Mouse (Mus musculus) liver, embryonic 12.5 days (tissue): ENCODE data around the gene Xrcc3. TPM values are rescaled to one million over a fixed set of nuclear protein-coding genes. Genes with fewer than 3 reads are reported as not detected.

Experiments used
- ATAC-seq: fragments of 200-750 bp; cut with Nextera tagmentation; 2 replicates; pipeline ENCODE4 v1.8.0; 2017; ENCODE audit warnings: moderate number of reproducible peaks, mild to moderate bottlenecking, moderate library complexity
- H3K27ac ChIP-seq: fragments of 300-500 bp; sonication (generic); 2 replicates; pipeline ENCODE4 v1.5.1; 2016; ENCODE audit warnings: mild to moderate bottlenecking
- H3K27me3 ChIP-seq: fragments of 300-500 bp; sonication (generic); replicated peaks from 2 replicates; pipeline ENCODE4 v1.6.1; 2016; ENCODE audit warnings: mild to moderate bottlenecking, moderate library complexity
- H3K36me3 ChIP-seq: fragments of 300-500 bp; sonication (generic); 2 replicates; pipeline ENCODE4 v1.6.1; 2016; ENCODE audit warnings: mild to moderate bottlenecking, moderate library complexity
- H3K4me1 ChIP-seq: fragments of 300-500 bp; sonication (generic); 2 replicates; pipeline ENCODE4 v1.6.1; 2016
- H3K4me2 ChIP-seq: fragments of 300-500 bp; sonication (generic); 2 replicates; pipeline ENCODE4 v1.6.1; 2016; ENCODE audit warnings: mild to moderate bottlenecking, moderate library complexity
- H3K4me3 ChIP-seq: fragments of 300-500 bp; sonication (generic); 2 replicates; pipeline ENCODE4 v1.5.1; 2016; ENCODE audit warnings: mild to moderate bottlenecking, moderate library complexity
- H3K9ac ChIP-seq: fragments of 300-500 bp; sonication (generic); 2 replicates; pipeline ENCODE4 v1.6.1; 2016; ENCODE audit warnings: mild to moderate bottlenecking, moderate library complexity
- H3K9me3 ChIP-seq: fragments of 300-500 bp; sonication (generic); replicated peaks from 2 replicates; pipeline ENCODE4 v1.6.1; 2016; ENCODE audit warnings: mild to moderate bottlenecking, moderate library complexity
- WGBS: fragments of 180-500 bp; shearing (Covaris S2); methylation state at CpG from one replicate; pipeline ENCODE4 v1.1.7; 2016; ENCODE audit not compliant: insufficient replicate concordance; 5-methylcytosine and 5-hydroxymethylcytosine counted together
- polyA plus RNA-seq: library from polyadenylated mRNA; unstranded; fragments of >200 nt; fragmentation: Nextera tagmentation; extraction: Ambion mirVana; gene quantifications from 2 replicates; pipeline ENCODE4 v1.2.1, GENCODE M21; 2016

Gene Xrcc3
- polyA plus RNA-seq, 1 experiment from 2014 or later, result 7.7 TPM

DNA sequence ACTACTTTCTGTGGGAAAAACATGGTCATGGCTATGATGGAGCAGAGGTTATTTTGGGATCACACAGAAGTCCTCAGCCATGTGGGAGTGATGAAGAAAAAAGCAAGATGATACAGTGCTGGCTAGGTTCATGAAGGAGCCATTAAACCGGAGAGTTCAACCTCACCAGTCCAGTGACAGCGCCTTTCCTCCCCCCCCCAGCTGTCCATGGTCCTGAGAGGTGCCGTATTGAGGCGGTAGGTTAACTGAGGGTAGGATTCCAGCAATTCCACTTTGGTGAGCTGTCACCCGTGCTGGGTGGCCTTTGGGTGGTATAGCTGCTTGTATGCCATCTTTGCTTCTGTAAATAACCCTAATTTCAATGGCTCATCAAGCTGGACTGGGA is 57.0 kb downstream of the Xrcc3 start:
- H3K4me2 ChIP-seq, result no peak overlapping the region
- H3K36me3 ChIP-seq, result no peaks in the 10 kb centered on the region
- no peak overlapping the region for H3K4me3 ChIP-seq
- ATAC-seq, result no peak
- peaks cover 49% of the 10 kb centered on the region for H3K4me1 ChIP-seq
- H3K27me3 ChIP-seq, result peaks cover 19% of the 10 kb centered on the region
- no peak overlapping the region for H3K27ac ChIP-seq
- no peaks in the 10 kb centered on the region for H3K9me3 ChIP-seq
- 53% methylated on average over 5 of the region's 5 CpGs for WGBS
- H3K9ac ChIP-seq, result no peak overlapping the region

DNA sequence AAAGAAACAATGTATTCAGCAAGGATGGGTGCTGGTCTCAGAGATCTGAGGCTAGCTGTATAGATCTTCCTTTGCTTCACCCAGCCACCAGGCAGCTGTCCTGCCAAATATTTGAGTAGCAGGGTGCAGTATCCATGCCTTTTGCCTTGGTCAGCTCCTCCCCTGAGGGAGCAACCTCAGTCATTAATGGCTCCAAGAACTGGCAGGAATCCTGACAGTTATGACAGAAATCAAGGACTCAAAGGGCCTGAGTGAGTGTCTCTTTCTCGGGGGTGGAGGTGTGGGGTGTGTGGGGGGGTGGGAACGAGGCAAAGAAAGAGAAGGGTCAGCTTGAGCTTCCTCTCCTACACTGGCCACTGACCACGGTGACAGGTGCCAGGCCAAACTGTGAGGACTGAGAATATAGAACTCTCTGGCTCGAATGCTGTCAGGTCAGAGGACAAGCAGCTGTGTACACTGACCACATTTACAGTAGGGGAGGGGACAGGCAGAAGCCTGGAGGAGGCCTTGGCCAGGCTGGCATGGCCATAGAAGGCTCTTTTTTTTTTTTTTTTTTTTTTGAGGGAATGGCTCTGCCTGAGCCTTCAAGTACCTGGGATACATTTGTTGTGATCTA is 57.5 kb downstream of the Xrcc3 start:
- H3K4me2 ChIP-seq, result no peak overlapping the region
- WGBS, result 30% methylated on average over 4 of the region's 4 CpGs
- H3K4me3 ChIP-seq, result no peak overlapping the region
- H3K27me3 ChIP-seq, result peaks cover 19% of the 10 kb centered on the region
- no peaks in the 10 kb centered on the region for H3K36me3 ChIP-seq
- ATAC-seq, result no peak
- H3K9ac ChIP-seq, result no peak overlapping the region
- H3K27ac ChIP-seq, result no peak overlapping the region
- H3K9me3 ChIP-seq, result no peaks in the 10 kb centered on the region
- peaks cover 46% of the 10 kb centered on the region for H3K4me1 ChIP-seq

DNA sequence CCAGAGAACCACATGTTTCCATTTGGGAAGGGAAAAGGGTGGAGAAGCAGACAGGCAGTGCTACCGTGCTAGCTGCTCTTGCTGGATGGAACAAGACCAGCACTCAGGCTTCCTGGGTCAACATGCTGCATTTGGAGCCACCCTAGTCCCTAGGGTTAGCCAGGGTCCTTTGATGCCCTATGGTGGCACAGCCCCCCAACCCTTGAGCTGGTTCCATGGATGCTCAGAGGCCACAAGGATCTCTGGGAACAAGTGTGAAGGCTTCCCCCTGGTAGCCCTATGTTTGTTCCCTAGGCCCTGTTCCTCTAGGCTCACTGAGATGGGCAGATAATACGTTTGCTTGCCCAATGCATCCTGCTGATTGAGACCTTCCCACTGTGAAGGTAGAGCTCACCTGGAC is 58.4 kb downstream of the Xrcc3 start:
- 31% methylated on average over 2 of the region's 2 CpGs for WGBS
- Histone ChIP-seq H3K9me3 (no peaks in the 10 kb centered on the region), H3K27ac (no peak overlapping the region), H3K4me2 (no peak overlapping the region), H3K4me1 (peaks cover 36% of the 10 kb centered on the region), H3K9ac (no peak overlapping the region), H3K36me3 (no peaks in the 10 kb centered on the region), H3K27me3 (peaks cover 19% of the 10 kb centered on the region), H3K4me3 (no peak overlapping the region)
- no peak for ATAC-seq

DNA sequence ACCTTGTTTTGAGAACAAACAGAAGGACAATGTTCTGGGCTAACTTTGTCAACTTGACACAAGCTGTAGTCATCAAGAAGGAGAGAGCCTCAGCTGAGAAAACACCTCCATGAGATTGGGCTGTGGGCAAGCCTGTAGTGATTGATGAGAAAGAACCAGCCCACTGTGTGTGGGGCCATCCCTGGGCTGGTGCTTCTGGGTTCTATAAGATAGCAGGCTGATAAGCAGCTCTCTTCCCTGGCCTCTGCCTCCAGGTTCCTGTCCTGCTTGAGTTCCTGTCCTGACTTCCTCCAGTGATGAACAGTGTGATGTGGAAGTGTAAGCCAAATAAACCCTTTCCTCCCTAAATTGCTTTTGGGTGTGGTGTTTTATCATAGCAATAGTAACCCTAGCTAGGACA is 59.0 kb downstream of the Xrcc3 start:
- Histone ChIP-seq H3K4me3 (no peak overlapping the region), H3K9me3 (no peaks in the 10 kb centered on the region)
- no peak for ATAC-seq

DNA sequence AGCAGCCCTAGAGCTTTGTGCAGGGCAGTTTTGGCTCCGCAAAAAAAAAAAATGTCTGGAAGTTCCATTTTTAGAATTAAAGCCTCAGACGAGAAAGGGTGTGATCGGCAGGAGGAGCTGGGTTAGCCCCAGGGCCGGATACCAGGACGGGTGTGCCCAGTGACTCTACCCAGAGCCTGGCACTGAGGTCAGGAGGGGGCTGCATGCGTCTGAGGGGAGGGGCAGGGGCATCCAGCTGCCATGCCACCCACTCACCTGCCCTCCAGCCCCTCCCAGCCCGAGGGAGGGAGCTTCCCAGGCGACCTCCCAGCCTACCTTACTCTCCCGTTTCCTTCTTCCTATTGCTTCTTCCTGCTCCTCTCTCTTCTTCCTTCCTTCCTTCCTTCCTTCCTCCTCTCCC is 60.3 kb downstream of the Xrcc3 start:
- Histone ChIP-seq H3K9me3 (no peaks in the 10 kb centered on the region), H3K4me2 (no peak overlapping the region), H3K36me3 (no peaks in the 10 kb centered on the region), H3K27ac (no peak overlapping the region), H3K9ac (no peak overlapping the region), H3K4me1 (peaks cover 23% of the 10 kb centered on the region), H3K4me3 (no peak overlapping the region), H3K27me3 (peaks cover 19% of the 10 kb centered on the region)
- no peak for ATAC-seq
- WGBS, result 61% methylated on average over 9 of the region's 9 CpGs

More for the DNA sequence above, 59.0 kb downstream of the Xrcc3 start:
- H3K27ac ChIP-seq, result no peak overlapping the region
- no peak overlapping the region for H3K9ac ChIP-seq
- peaks cover 31% of the 10 kb centered on the region for H3K4me1 ChIP-seq
- H3K36me3 ChIP-seq, result no peaks in the 10 kb centered on the region
- H3K4me2 ChIP-seq, result no peak overlapping the region
- peaks cover 19% of the 10 kb centered on the region for H3K27me3 ChIP-seq

Other genes with a start within 250 kb of the Xrcc3 start
- 32.9 and 35.2 TPM in 2 replicates for gene Mark3, start 239.3 kb downstream of the Xrcc3 start, polyA plus RNA-seq
- 54.1 and 54.6 TPM in 2 replicates for gene Ckb, start 141.5 kb downstream of the Xrcc3 start, polyA plus RNA-seq
- gene Trmt61a, start 135.8 kb downstream of the Xrcc3 start, polyA plus RNA-seq, result 19.4 and 20.9 TPM in 2 replicates
- 28.4 and 28.5 TPM in 2 replicates for gene Bag5, start 100.6 kb downstream of the Xrcc3 start, polyA plus RNA-seq
- 36.3 and 36.5 TPM in 2 replicates for gene Apopt1, start 100.6 kb downstream of the Xrcc3 start, polyA plus RNA-seq
- 35.6 TPM in 2 replicates for gene Klc1, start 55.0 kb downstream of the Xrcc3 start, polyA plus RNA-seq
- 60.6 and 61.9 TPM in 2 replicates for gene Zfyve21, start 297 bp upstream of the Xrcc3 start, polyA plus RNA-seq
- gene Ppp1r13b, start 94.2 kb upstream of the Xrcc3 start, polyA plus RNA-seq, result 7.3 and 8.1 TPM in 2 replicates
- gene Atp5mpl, start 153.1 kb upstream of the Xrcc3 start, polyA plus RNA-seq, result 593 and 604 TPM in 2 replicates
- 0.04 and 0.10 TPM in 2 replicates for gene Tdrd9, start 157.7 kb upstream of the Xrcc3 start, polyA plus RNA-seq
- not detected in 2 replicates for gene Rd3l, start 167.4 kb upstream of the Xrcc3 start, polyA plus RNA-seq